Comparison of ENCODE assay signal across 11 mouse cellular contexts in the genomic region with DNA sequence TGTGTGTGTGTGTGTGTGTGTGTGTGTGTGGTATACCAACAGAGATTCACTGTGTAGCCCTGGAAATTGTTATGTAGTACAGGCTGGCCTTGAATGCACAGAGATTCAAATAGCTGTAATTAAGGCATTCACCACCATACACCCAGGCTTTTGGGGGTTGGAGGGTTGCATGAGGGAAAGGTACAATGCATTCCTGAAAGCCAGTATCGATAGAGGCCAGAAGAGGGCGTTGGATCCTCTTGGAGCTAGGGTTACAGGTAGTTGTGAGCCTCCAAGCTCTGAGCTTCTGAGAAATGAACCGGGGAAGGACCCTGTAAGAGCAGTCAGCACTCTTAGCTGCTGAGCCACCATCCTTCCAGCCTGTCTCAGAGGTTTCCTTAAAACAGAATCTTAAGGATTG. TPM values are rescaled to one million over a fixed set of nuclear protein-coding genes. Genes with fewer than 3 reads are reported as not detected.
A peak's percentile ranks its signal among the peaks of the same experiment; 100 is the strongest.
DNase-seq lines count a peak whose midpoint lies in the region; ATAC-seq lines count a peak whose summit lies in the region.
"Had no signal": no experiment of that assay in that cellular context is flagged by ENCODE, and none has a peak within 500 bp of the region (broad histone marks: within the 10 kb centered on the region; RNA-seq: fewer than 3 reads in every experiment).

No protein-coding gene starts in this region.

- H3K27ac ChIP-seq in forebrain, embryonic 12.5 days = 0 out of 2 replicates have a peak overlapping the region, but pooled peaks have one; percentile 25
- no peak overlapping the region for H3K27ac ChIP-seq in forebrain, embryonic 11.5 days (ENCODE audit: low read depth, low read length)
- peak overlapping the region; percentile 13; the same call in 1 of the 2 replicates for H3K27ac ChIP-seq in embryonic facial prominence, embryonic 13.5 days
- H3K27ac ChIP-seq: stomach, embryonic 15.5 days had no signal

- no peak overlapping the region for H3K4me3 ChIP-seq in forebrain, embryonic 12.5 days (replicated peaks)
- no peak overlapping the region for H3K4me3 ChIP-seq in forebrain, embryonic 11.5 days (ENCODE audit: low read depth, low read length)
- no peak overlapping the region for H3K4me3 ChIP-seq in embryonic facial prominence, embryonic 13.5 days
- H3K4me3 ChIP-seq: stomach, embryonic 15.5 days had no signal

- no peak for ATAC-seq in forebrain, embryonic 12.5 days (ENCODE audit: low FRiP score)
- ATAC-seq in forebrain, embryonic 11.5 days (replicated peaks; ENCODE audit: low FRiP score) = no peak
- 0 out of 2 replicates have a peak, but pooled peaks have one; percentile 7 for ATAC-seq in embryonic facial prominence, embryonic 13.5 days (ENCODE audit: insufficient number of reproducible peaks, insufficient read depth, low FRiP score, low TSS enrichment, low read depth)

- 22% methylated on average over 3 of the region's 3 CpGs for whole genome bisulfite sequencing in forebrain, embryonic 12.5 days
- WGBS in forebrain, embryonic 11.5 days = 32% methylated on average over 3 of the region's 3 CpGs
- WGBS in embryonic facial prominence, embryonic 13.5 days = 29% methylated on average over 3 of the region's 3 CpGs

- H3K27me3 ChIP-seq in forebrain, embryonic 12.5 days = no peaks in the 10 kb centered on the region
- no peaks in the 10 kb centered on the region for H3K27me3 ChIP-seq in forebrain, embryonic 11.5 days (ENCODE audit: control insufficient read depth, insufficient read depth, low read length)
- H3K27me3 ChIP-seq in embryonic facial prominence, embryonic 13.5 days = no peaks in the 10 kb centered on the region
- H3K27me3 ChIP-seq: stomach, embryonic 15.5 days had no signal

- H3K4me1 ChIP-seq in forebrain, embryonic 12.5 days = no peaks in the 10 kb centered on the region; the same call in none of the 2 replicates
- no peaks in the 10 kb centered on the region for H3K4me1 ChIP-seq in forebrain, embryonic 11.5 days (replicated peaks; ENCODE audit: control insufficient read depth, insufficient read depth, low read length)
- no peaks in the 10 kb centered on the region for H3K4me1 ChIP-seq in embryonic facial prominence, embryonic 13.5 days
- H3K4me1 ChIP-seq: stomach, embryonic 15.5 days had no signal

- DNase-seq in forebrain, embryonic 11.5 days (ENCODE audit: low spot score) = no peak
- peak; percentile 21 to 40 for DNase-seq in layer of hippocampus, postnatal 10 days (ENCODE audit: low spot score in 2 of 2)
- DNase-seq in layer of hippocampus, postnatal 25 days (ENCODE audit: extremely low spot score in 1 of 2, low spot score in 1 of 2) = no peak
- peak; percentile 35 for DNase-seq in A20 (ENCODE audit: low read depth, low spot score)
- DNase-seq in spleen, adult 18-20 months = no peak
- no peak for DNase-seq in cerebellum, adult 9-11 months
- DNase-seq: cerebellum, postnatal 36 days had no signal

- no peak overlapping the region for H3K9ac ChIP-seq in forebrain, embryonic 12.5 days
- H3K9ac ChIP-seq in forebrain, embryonic 11.5 days (ENCODE audit: low read length) = no peak overlapping the region
- no peak overlapping the region for H3K9ac ChIP-seq in embryonic facial prominence, embryonic 13.5 days
- H3K9ac ChIP-seq: stomach, embryonic 15.5 days had no signal

- H3K9me3 ChIP-seq in forebrain, embryonic 12.5 days = no peaks in the 10 kb centered on the region
- H3K9me3 ChIP-seq in forebrain, embryonic 11.5 days (ENCODE audit: control insufficient read depth, low read length) = no peaks in the 10 kb centered on the region
- H3K9me3 ChIP-seq in embryonic facial prominence, embryonic 13.5 days = no peaks in the 10 kb centered on the region; the same call in 1 of the 2 replicates
- H3K9me3 ChIP-seq: stomach, embryonic 15.5 days had no signal

- H3K4me2 ChIP-seq in forebrain, embryonic 12.5 days = no peak overlapping the region
- H3K4me2 ChIP-seq in forebrain, embryonic 11.5 days (ENCODE audit: low read depth, low read length, severe bottlenecking) = no peak overlapping the region
- H3K4me2 ChIP-seq in embryonic facial prominence, embryonic 13.5 days = no peak overlapping the region
- H3K4me2 ChIP-seq: stomach, embryonic 15.5 days had no signal

- H3K36me3 ChIP-seq in forebrain, embryonic 12.5 days (replicated peaks) = peaks cover 26% of the 10 kb centered on the region
- H3K36me3 ChIP-seq in forebrain, embryonic 11.5 days (ENCODE audit: control insufficient read depth, insufficient read depth, low read length) = peaks cover 6% of the 10 kb centered on the region; the same call in 1 of the 2 replicates
- H3K36me3 ChIP-seq in embryonic facial prominence, embryonic 13.5 days = peaks cover 25% of the 10 kb centered on the region

RNA-seq across cellular contexts. Expression of a gene that starts 16.2 kb away (rescaled TPM):
- polyA plus RNA-seq in forebrain, embryonic 12.5 days (2016; fragmentation: Nextera tagmentation; extraction: Ambion mirVana) = not detected in 2 replicates
- not detected in 2 replicates for polyA plus RNA-seq in forebrain, embryonic 11.5 days (2014; fragmentation: Nextera tagmentation; extraction: Ambion mirVana)
- total RNA-seq in layer of hippocampus, postnatal 10 days (2021) = not detected
- not detected for total RNA-seq in layer of hippocampus, postnatal 25 days (2021)
- polyA plus RNA-seq in embryonic facial prominence, embryonic 13.5 days (2015; fragmentation: Nextera tagmentation; extraction: Ambion mirVana) = not detected in 2 replicates
- total RNA-seq: hematopoietic stem cell, adult 5-6 weeks had no signal
- polyA plus RNA-seq: stomach, embryonic 15.5 days had no signal

RNA-seq across cellular contexts. Expression of a gene that starts 30.7 kb away (rescaled TPM):
- 121 and 125 TPM in 2 replicates for polyA plus RNA-seq in forebrain, embryonic 12.5 days (2016; fragmentation: Nextera tagmentation; extraction: Ambion mirVana)
- polyA plus RNA-seq in forebrain, embryonic 11.5 days (2014; fragmentation: Nextera tagmentation; extraction: Ambion mirVana) = 122 and 128 TPM in 2 replicates
- total RNA-seq in layer of hippocampus, postnatal 10 days (2021) = 100 to 1,000 TPM; 139 to 140 TPM
- 100 to 1,000 TPM; 115 to 119 TPM for total RNA-seq in layer of hippocampus, postnatal 25 days (2021)
- 83.5 and 90.8 TPM in 2 replicates for polyA plus RNA-seq in embryonic facial prominence, embryonic 13.5 days (2015; fragmentation: Nextera tagmentation; extraction: Ambion mirVana)

Comparison
In these comparisons a context has a peak if more than half of its experiments do, and no peak if none do; other contexts are left out.
1. DNase-seq: peak in layer of hippocampus, postnatal 10 days (2 of 2) and A20 (single experiment); none in forebrain, embryonic 11.5 days (single experiment), layer of hippocampus, postnatal 25 days (0 of 2), spleen, adult 18-20 months (0 of 2) and cerebellum, adult 9-11 months (single experiment).